Mouse (Mus musculus) megakaryocyte, embryonic 14.5 days (primary cell): Measurements from ENCODE around the gene Hist1h4a.

ENCODE experiments used
- FLI1 ChIP-seq: IDR thresholded peaks from 2 replicates; pipeline ENCODE4 v1.6.1; 2012; ENCODE audit warnings: low read length, inconsistent platforms, mixed read lengths
- GATA1 ChIP-seq: IDR thresholded peaks from 3 replicates; pipeline ENCODE4 v1.6.1; 2012; ENCODE audit warnings: mixed read lengths, low read length, inconsistent platforms, borderline replicate concordance

DNA sequence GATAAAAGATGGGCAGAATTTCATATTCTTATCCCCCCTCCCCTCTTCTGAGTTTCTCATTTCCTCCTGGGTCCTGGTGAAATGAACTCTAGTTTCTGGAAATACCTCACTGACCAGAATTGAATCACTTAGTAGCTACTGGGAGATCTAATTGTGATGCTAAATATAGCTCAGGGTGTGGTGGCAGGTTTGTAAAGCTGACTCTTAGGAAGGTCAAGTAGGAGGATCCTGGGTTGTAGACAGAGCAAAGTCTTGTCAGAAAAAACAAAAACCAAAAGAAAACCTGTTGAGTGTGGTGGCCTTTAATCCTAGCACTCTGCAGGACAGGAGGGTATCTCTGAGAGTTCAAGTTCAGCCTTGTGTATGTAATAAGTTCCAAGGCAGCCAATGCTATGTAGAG lies 19.0 kb downstream of the Hist1h4a start:
- TF ChIP-seq GATA1 (no peak), FLI1 (no peak)
